Mouse (Mus musculus): ENCODE results near the gene Mbnl1. TPM values are rescaled to one million over a fixed set of nuclear protein-coding genes. Genes with fewer than 3 reads are reported as not detected.

Gene Mbnl1
- polyA plus RNA-seq, 1 experiment from 2014 or later = 311 TPM

DNA sequence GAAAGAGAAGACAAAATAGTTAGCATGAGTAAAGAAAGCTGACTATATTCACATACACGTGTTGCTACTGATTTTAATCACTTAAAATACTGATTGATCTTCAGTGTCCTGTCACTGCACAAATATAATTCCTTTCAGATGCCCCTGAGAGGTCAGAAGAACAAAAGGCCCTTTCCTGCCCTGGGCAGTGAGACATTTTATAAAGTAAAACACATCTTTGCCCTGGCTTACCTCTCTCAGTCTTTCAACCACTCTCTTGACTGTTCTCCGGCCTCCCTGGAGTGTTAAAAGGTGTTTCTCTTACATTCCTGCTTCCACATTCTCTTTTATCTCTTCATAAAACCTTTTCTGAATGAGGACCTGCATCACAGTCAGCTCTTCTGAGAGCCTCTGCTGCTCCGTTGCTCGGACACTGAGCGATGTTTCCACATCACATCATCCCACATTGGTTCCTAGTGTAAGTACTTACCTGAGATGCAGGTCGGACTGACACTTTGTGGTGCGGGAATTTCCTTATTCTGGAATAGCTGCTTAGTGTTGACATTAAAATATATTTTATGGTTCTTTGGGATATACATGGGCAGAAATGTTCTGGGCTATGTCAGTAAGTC lies 85.7 kb downstream of the Mbnl1 start:
- WGBS (ENCODE audit: missing documents) = 87% methylated on average over 7 of the region's 7 CpGs
- H3K36me3 ChIP-seq (ENCODE audit: inconsistent target) = peaks cover 24% of the 10 kb centered on the region; the same call in 1 of the 2 replicates
- no peak overlapping the region for H3K27ac ChIP-seq
- peaks cover 100% of the 10 kb centered on the region for H3K79me2 ChIP-seq (ENCODE audit: inconsistent target)
- no peak overlapping the region for H3K4me3 ChIP-seq (ENCODE audit: inconsistent target)

DNA sequence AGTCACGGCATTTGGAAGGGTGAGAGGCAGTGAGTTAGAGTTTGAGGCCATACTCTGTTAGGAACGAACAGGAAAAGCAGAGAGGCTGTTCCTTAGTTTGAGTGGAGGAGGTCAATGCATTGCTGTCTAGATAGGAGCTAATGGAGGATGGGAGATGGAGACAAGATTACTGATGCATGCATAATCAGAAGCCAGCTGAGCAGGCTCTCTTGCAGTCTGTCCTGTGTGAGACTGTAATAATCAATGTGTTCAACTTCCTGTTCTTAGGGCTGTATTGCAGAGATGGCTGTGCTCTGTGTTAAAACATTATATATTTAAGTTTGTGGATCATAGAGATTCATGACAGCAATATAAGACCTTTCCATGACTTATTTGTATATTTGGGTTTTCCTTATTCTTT lies 87.1 kb downstream of the Mbnl1 start:
- WGBS (ENCODE audit: missing documents) = 94% methylated on average over 2 of the region's 2 CpGs
- H3K36me3 ChIP-seq (ENCODE audit: inconsistent target) = peaks cover 33% of the 10 kb centered on the region; the same call in 1 of the 2 replicates
- peaks cover 100% of the 10 kb centered on the region for H3K79me2 ChIP-seq (ENCODE audit: inconsistent target)
- no peak overlapping the region for H3K4me3 ChIP-seq (ENCODE audit: inconsistent target)
- no peak overlapping the region for H3K27ac ChIP-seq

DNA sequence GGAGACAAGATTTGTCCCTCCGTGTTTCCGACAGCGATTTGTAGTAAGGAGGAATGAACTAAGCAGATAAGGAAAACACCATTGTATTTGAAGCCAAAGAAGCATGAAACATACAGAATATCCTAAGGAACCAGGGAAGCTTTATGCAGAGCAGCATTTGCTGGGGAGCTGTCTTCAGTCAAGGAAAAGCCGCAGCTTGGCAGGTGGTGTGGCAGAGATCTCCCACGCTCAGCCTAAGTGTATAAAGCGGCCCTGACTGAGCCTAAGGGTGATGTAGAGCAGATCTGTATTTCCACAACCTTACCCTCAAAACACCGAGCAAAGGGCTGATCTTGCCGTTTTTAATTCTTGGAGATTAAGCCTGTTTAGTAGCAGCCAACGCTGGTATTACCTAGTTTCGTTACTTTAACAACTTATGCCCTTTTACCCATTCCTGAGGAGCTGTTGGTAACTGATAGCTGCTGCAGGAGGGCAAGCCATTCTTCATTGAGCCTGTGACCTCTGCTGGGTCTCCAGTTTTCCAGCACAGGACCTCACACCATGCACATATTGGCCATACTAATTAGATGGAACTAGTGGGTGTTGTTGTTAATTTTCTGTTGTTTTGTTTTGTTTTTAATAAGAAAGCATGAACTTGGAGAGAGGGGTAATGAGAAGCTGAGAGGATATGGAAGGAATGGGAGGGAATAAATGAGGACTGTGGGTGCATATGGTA lies 91.1 kb downstream of the Mbnl1 start:
- no peak overlapping the region for H3K4me3 ChIP-seq (ENCODE audit: inconsistent target)
- 0 out of 2 replicates have a peak, but pooled peaks cover 29% of the 10 kb centered on the region for H3K36me3 ChIP-seq (ENCODE audit: inconsistent target)
- H3K27ac ChIP-seq = no peak overlapping the region
- 88% methylated on average over 10 of the region's 10 CpGs for WGBS (ENCODE audit: missing documents)
- peaks cover 100% of the 10 kb centered on the region for H3K79me2 ChIP-seq (ENCODE audit: inconsistent target)

DNA sequence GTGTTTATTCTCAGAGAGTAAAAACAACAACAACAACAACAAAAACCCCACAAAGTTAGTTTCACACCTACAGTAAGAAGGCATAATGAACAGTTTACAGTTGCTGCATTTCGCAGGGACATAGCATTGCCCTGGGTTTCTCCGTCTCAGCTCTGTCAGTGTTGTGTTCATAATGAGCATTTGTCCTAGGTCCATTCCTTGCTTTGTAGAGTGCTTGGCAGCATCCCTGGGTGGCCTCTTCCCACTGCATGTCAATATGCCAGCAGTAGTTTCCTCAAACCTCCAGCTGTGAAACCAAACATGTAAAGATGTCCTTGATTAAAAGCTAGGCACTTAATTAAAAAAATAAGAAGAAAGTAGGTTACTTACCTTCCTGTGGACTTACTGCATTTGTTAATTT lies 91.6 kb downstream of the Mbnl1 start:
- H3K4me3 ChIP-seq (ENCODE audit: inconsistent target) = no peak overlapping the region
- 0 out of 2 replicates have a peak, but pooled peaks cover 29% of the 10 kb centered on the region for H3K36me3 ChIP-seq (ENCODE audit: inconsistent target)
- 96% methylated on average over 2 of the region's 2 CpGs for WGBS (ENCODE audit: missing documents)
- H3K79me2 ChIP-seq (ENCODE audit: inconsistent target) = peaks cover 100% of the 10 kb centered on the region
- no peak overlapping the region for H3K27ac ChIP-seq

DNA sequence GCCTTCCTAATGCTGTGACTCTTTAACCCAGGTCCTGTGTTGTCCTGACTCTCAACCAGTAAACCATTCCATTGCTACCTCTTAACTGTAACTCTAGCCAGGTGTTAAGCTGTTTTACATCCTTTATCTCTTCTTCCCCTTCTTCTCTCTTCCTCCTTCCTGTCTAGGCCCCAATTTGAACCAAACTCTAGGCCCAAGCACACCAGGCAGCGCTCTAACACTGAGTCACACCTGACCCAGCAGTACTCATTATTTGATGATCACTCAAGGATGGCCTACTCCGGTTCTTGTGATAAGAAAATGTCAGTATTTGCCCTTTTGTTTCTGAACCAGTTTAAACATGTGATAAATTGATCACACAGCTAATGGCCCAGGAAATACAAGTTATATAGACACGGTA lies 92.6 kb downstream of the Mbnl1 start:
- WGBS (ENCODE audit: missing documents) = 90% methylated on average over 3 of the region's 3 CpGs
- H3K79me2 ChIP-seq (ENCODE audit: inconsistent target) = peaks cover 100% of the 10 kb centered on the region
- H3K36me3 ChIP-seq (ENCODE audit: inconsistent target) = 0 out of 2 replicates have a peak, but pooled peaks cover 29% of the 10 kb centered on the region

DNA sequence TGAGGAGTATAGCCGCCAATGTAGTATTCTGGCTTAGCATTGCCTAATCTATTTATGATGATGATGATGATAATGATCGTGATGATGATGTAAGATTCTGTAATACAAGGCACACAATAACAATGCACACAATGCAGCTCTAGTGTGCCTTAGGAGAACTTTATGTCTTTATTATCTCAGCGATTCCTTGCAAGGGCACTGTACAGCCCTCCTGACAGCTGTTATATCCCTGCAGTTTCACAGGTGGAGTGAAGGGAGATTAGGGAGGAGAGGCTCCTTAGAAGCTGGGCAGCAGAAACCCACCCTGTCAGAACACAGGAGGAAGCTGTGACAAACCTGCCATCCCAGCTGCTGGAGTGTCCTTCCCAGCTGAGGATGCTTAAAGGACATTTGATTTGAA lies 93.3 kb downstream of the Mbnl1 start:
- Histone ChIP-seq H3K4me3 (ENCODE audit: inconsistent target) (no peak overlapping the region), H3K27ac (no peak overlapping the region), H3K79me2 (ENCODE audit: inconsistent target) (peaks cover 100% of the 10 kb centered on the region), H3K36me3 (ENCODE audit: inconsistent target) (0 out of 2 replicates have a peak, but pooled peaks cover 29% of the 10 kb centered on the region)
- 100% methylated on average over 1 of the region's 3 CpGs for WGBS (ENCODE audit: missing documents)

More for the DNA sequence above, 92.6 kb downstream of the Mbnl1 start:
- H3K27ac ChIP-seq = no peak overlapping the region
- no peak overlapping the region for H3K4me3 ChIP-seq (ENCODE audit: inconsistent target)

DNA sequence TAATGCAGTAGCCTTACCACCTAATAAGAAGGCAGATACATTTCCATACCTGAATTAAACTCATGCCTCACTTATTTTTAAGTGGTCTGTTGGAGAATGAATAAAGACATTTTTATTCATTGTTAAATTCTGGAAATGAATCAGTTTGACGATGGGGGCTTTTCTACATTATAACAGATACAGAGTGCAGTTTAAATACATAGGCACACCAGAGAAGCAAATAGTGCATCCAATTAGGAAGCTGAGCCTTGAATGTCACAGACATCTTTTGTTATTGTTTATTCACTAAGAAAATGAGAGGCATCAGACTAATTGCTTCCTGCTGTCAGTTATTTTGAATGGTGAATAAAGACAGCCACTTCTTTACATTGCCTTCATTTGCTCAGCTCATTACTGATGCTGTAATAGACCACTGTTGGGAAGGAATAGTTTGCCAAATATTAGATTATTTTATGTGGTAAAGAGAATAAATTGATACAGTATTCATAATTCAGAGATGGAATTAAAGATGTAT lies 95.6 kb downstream of the Mbnl1 start:
- WGBS (ENCODE audit: missing documents) = 92% methylated on average over 1 of the region's 1 CpGs
- Histone ChIP-seq H3K36me3 (ENCODE audit: inconsistent target) (0 out of 2 replicates have a peak, but pooled peaks cover 16% of the 10 kb centered on the region), H3K4me3 (ENCODE audit: inconsistent target) (no peak overlapping the region), H3K79me2 (ENCODE audit: inconsistent target) (peaks cover 100% of the 10 kb centered on the region), H3K27ac (no peak overlapping the region)

DNA sequence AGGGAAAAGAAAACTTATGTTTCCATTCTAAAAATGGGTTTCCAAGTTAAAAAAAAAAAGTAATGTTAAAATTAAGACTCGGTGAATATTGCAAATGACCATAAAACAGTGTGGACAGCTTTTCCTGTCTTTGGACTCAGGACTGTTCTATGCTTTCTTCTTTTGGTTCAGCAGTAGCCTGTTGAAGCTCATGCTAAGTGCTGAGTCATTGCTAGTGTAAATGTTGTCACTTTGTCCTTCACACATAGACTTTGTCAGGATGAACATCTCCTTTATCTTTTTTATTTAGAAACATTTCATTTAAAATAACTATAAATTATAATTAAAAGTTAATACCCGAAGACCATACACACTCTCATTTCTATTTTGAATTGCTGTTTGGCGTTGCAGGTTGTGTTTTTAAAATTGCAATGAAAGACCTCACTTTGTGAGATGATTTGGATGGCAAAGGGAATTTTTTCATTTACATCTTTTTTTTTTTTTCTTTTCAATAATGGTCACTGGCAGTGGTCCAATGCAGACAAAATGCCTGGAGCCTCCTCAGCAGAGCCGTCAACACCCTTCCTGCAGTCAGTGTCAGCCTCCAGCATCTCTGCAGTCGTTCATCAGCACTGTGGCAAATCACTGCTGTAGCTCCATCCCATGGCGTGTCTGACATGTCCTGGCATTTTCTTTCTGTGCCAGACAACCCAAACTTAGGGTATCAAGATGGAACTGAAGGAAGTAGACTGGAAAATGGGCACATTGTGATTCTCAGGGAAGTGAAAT lies 96.4 kb downstream of the Mbnl1 start:
- 82% methylated on average over 6 of the region's 6 CpGs for WGBS (ENCODE audit: missing documents)

DNA sequence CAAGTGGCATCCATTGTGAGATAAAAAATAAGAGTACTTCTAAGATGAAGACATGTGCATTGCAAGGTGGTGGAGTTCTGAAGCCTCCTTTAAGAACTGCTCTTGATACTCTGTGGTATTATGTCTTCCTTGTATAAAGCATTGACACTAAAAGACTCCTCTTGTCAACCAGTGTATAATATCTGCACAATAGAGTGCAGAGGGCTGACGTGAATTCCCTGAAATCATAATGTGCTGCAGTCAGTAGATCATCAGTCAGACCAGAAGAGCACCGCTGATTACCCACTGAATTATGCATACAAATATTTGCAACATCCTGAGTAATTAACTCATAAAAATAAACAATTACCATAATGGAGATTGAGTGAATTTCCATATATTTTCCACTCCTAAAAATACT lies 97.2 kb downstream of the Mbnl1 start:
- WGBS (ENCODE audit: missing documents) = 77% methylated on average over 2 of the region's 2 CpGs
- H3K4me3 ChIP-seq (ENCODE audit: inconsistent target) = no peak overlapping the region
- H3K79me2 ChIP-seq (ENCODE audit: inconsistent target) = peaks cover 100% of the 10 kb centered on the region
- H3K27ac ChIP-seq = peak overlapping the region; percentile 73
- H3K36me3 ChIP-seq (ENCODE audit: inconsistent target) = 0 out of 2 replicates have a peak, but pooled peaks cover 6% of the 10 kb centered on the region

More for the DNA sequence above, 96.4 kb downstream of the Mbnl1 start:
- Histone ChIP-seq H3K36me3 (ENCODE audit: inconsistent target) (0 out of 2 replicates have a peak, but pooled peaks cover 9% of the 10 kb centered on the region), H3K4me3 (ENCODE audit: inconsistent target) (no peak overlapping the region), H3K79me2 (ENCODE audit: inconsistent target) (peaks cover 100% of the 10 kb centered on the region), H3K27ac (peak overlapping the region; percentile 73)

DNA sequence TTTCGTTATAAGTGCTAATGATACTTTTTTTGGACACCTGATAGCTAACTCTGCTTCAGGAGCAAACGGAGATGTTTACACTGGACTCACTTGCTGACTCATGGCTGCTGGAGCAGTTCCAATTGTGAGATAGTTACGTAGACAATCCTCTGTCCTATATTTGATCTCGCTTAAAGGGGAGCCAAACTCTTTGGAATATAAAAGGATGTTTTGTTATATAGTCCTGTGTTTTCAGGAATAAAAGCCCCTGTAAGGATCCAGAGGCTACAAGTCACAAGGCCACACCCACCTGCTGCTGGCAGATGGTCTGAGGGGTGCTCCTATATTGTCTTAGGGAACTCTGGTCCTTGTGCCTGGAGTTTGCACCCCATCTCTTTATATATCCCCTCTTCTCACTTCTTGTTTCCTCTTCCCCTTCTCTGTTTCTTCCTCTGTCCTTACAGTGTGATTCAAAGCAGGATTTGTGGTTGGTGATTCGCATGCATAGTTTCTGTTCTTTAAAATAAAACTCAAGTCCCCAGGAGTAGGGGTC lies 97.9 kb downstream of the Mbnl1 start:
- peaks cover 100% of the 10 kb centered on the region for H3K79me2 ChIP-seq (ENCODE audit: inconsistent target)
- peak overlapping the region; percentile 73 for H3K27ac ChIP-seq
- 6% methylated on average over 5 of the region's 5 CpGs for WGBS (ENCODE audit: missing documents)
- 0 out of 2 replicates have a peak, but pooled peaks cover 2% of the 10 kb centered on the region for H3K36me3 ChIP-seq (ENCODE audit: inconsistent target)
- H3K4me3 ChIP-seq (ENCODE audit: inconsistent target) = no peak overlapping the region

DNA sequence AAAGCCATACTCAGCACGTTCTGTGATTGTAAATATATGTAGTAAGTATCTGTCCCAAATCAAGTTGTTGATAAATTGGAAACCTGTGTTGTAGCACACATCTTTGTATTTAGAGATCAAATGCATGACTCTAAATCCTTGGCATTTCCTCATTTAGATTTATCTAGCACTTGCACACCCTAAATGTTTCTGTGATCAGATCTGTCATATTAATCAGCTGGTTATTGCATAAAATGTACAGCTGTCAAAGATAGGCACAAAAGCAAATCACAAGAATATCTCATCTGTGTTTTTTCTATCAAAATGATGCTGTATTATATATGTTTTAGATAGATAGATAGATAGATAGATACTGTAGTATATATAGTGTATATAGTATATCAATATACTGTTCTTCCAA lies 98.9 kb downstream of the Mbnl1 start:
- Histone ChIP-seq H3K27ac (peak overlapping the region; percentile 73), H3K79me2 (ENCODE audit: inconsistent target) (peaks cover 100% of the 10 kb centered on the region), H3K4me3 (ENCODE audit: inconsistent target) (no peak overlapping the region), H3K36me3 (ENCODE audit: inconsistent target) (no peaks in the 10 kb centered on the region)
- 100% methylated on average over 1 of the region's 1 CpGs for WGBS (ENCODE audit: missing documents)

DNA sequence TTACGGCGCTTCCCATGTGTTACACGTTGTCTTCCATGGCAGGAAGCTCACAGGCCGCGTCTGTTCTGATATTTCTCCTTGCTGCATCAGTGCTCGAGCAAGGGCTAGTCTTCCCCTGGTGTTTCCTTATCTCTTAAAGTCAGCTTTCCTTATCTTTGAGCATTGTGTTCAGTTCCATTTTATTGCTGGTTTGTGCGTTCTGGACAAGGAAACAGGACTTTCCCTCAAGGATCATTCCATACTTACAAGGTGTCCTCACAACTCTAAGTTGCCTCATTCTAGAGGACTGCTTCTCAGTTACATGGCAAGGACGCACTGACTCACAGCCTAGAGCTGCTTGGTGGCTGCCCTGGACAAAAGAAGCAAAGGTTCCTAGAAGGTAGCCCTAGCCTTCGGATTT lies 101.6 kb downstream of the Mbnl1 start:
- Histone ChIP-seq H3K36me3 (ENCODE audit: inconsistent target) (no peaks in the 10 kb centered on the region), H3K4me3 (ENCODE audit: inconsistent target) (no peak overlapping the region), H3K79me2 (ENCODE audit: inconsistent target) (peaks cover 100% of the 10 kb centered on the region), H3K27ac (no peak overlapping the region)
- WGBS (ENCODE audit: missing documents) = 76% methylated on average over 9 of the region's 9 CpGs

DNA sequence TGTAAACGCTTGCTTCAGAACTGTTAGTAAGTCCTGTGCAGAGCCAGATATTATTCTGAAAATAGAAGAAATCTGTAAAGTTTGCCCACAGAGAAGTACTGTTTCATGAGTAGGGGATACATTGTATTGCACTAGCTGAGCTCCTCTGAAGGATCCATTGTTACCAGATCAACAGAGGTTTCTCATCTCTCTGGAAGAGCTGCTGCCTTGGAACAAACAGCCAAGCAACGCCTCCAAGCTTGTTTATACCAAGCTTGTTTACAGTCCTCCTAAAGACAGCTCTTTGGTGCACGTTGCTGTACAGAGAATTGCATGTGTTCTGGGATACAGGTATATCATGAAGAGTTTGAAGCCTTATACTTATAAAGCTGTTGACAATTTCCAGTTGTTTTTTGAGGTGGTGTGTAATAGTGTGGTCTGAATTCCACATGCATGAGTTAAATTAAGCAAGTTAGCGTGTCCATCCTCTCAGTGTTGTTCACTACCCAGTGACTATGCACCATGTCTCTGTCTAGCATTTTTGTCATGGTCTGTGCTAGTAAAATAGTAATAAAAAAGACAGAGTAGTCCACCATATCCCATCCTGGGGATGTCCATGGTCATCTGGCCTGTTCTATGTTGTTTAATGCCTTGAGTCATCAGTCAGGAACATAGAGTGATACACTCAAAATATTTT lies 102.4 kb downstream of the Mbnl1 start:
- 97% methylated on average over 4 of the region's 4 CpGs for WGBS (ENCODE audit: missing documents)
- no peak overlapping the region for H3K4me3 ChIP-seq (ENCODE audit: inconsistent target)
- no peaks in the 10 kb centered on the region for H3K36me3 ChIP-seq (ENCODE audit: inconsistent target)
- peaks cover 100% of the 10 kb centered on the region for H3K79me2 ChIP-seq (ENCODE audit: inconsistent target)
- H3K27ac ChIP-seq = no peak overlapping the region

DNA sequence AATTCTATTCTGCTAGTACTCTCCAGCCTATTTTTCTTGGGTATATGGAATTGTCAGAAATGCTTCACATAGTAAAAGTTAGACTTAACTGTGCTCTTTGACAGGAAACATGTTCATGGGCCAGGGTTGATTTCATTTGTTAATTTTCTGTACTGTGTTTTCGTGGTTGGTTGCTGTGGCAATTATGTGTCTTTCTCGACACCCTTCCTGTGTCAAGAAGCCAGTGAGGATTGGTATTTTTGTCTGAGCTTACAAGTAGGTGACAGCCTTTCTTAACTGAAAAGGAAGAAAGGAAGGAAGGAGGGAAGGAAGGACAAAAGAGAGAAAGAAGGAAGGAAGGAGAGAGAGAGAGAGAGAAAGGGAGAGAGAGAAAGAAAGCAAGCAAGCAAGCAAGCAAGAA lies 103.3 kb downstream of the Mbnl1 start:
- H3K27ac ChIP-seq = no peak overlapping the region
- peaks cover 100% of the 10 kb centered on the region for H3K79me2 ChIP-seq (ENCODE audit: inconsistent target)
- 45% methylated on average over 2 of the region's 2 CpGs for WGBS (ENCODE audit: missing documents)
- no peak overlapping the region for H3K4me3 ChIP-seq (ENCODE audit: inconsistent target)
- H3K36me3 ChIP-seq (ENCODE audit: inconsistent target) = no peaks in the 10 kb centered on the region
